Mouse (Mus musculus) kidney, embryonic 14.5 days (tissue): Measurements from ENCODE around the gene Myo7a. TPM values are rescaled to one million over a fixed set of nuclear protein-coding genes. Genes with fewer than 3 reads are reported as not detected.

ENCODE experiments used
- ATAC-seq: fragments of 200-750 bp; cut with Nextera tagmentation; 2 replicates; pipeline ENCODE4 v1.8.0; 2017; ENCODE audit warnings: moderate number of reproducible peaks, mild to moderate bottlenecking, moderate TSS enrichment, moderate library complexity; ENCODE audit not compliant: low FRiP score, low TSS enrichment
- H3K27ac ChIP-seq: fragments of 300-500 bp; sonication (generic); 2 replicates; pipeline ENCODE4 v1.5.1; 2014; ENCODE audit warnings: low read depth, mild to moderate bottlenecking, low read length, moderate library complexity, mixed read lengths
- H3K27me3 ChIP-seq: fragments of 300-500 bp; sonication (generic); 2 replicates; pipeline ENCODE4 v1.6.1; 2014; ENCODE audit warnings: mild to moderate bottlenecking, low read length; ENCODE audit not compliant: control insufficient read depth, insufficient read depth
- H3K36me3 ChIP-seq: fragments of 300-500 bp; sonication (generic); 2 replicates; pipeline ENCODE4 v1.6.1; 2014; ENCODE audit warnings: low read length, mixed read lengths; ENCODE audit not compliant: control insufficient read depth, insufficient read depth
- H3K4me1 ChIP-seq: fragments of 300-500 bp; sonication (generic); 2 replicates; pipeline ENCODE4 v1.6.1; 2014; ENCODE audit warnings: low read length, mixed read lengths; ENCODE audit not compliant: control insufficient read depth, insufficient read depth
- H3K4me2 ChIP-seq: fragments of 300-500 bp; sonication (generic); replicated peaks from 2 replicates; pipeline ENCODE4 v1.6.1; 2014; ENCODE audit warnings: low read depth, mild to moderate bottlenecking, low read length
- H3K4me3 ChIP-seq: fragments of 300-500 bp; sonication (generic); 2 replicates; pipeline ENCODE4 v1.5.1; 2014; ENCODE audit warnings: mild to moderate bottlenecking, low read length
- H3K9ac ChIP-seq: fragments of 300-500 bp; sonication (generic); 2 replicates; pipeline ENCODE4 v1.6.1; 2014; ENCODE audit warnings: low read depth, mild to moderate bottlenecking, low read length, moderate library complexity
- H3K9me3 ChIP-seq: fragments of 300-500 bp; sonication (generic); 2 replicates; pipeline ENCODE4 v1.6.1; 2016; ENCODE audit warnings: low read length; ENCODE audit not compliant: control insufficient read depth
- WGBS: fragments of 180-500 bp; shearing (Covaris S2); extraction: QIAGEN DNeasy Blood & Tissue Kit; methylation state at CpG from one replicate; pipeline ENCODE4 v1.1.7; 2014; 5-methylcytosine and 5-hydroxymethylcytosine counted together
- polyA plus RNA-seq: library from polyadenylated mRNA; unstranded; fragments of >200 nt; fragmentation: Nextera tagmentation; extraction: Ambion mirVana; gene quantifications from 2 replicates; pipeline ENCODE4 v1.2.1, GENCODE M21; 2014

The Myo7a gene
- polyA plus RNA-seq, 1 experiment from 2014 or later: 15.4 TPM

- Histone ChIP-seq H3K27me3 (no peaks in the 10 kb centered on the region), H3K4me1 (no peaks in the 10 kb centered on the region), H3K9me3 (no peaks in the 10 kb centered on the region), H3K36me3 (no peaks in the 10 kb centered on the region), H3K4me2 (no peak overlapping the region), H3K4me3 (no peak overlapping the region), H3K27ac (no peak overlapping the region), H3K9ac (no peak overlapping the region)
- WGBS: 83% methylated on average over 11 of the region's 11 CpGs
- ATAC-seq: no peak
Measured at GRCm38 (mm10) chr7:98066229-98066628, 53.1 kb downstream of the Myo7a start.

- no peaks in the 10 kb centered on the region for H3K4me1 ChIP-seq
- H3K9ac ChIP-seq: no peak overlapping the region
- H3K36me3 ChIP-seq: no peaks in the 10 kb centered on the region
- 92% methylated on average over 8 of the region's 8 CpGs for WGBS
- H3K4me2 ChIP-seq: no peak overlapping the region
- ATAC-seq: no peak
- H3K27ac ChIP-seq: no peak overlapping the region
- H3K27me3 ChIP-seq: no peaks in the 10 kb centered on the region
- H3K9me3 ChIP-seq: no peaks in the 10 kb centered on the region
- H3K4me3 ChIP-seq: no peak overlapping the region
Measured at GRCm38 (mm10) chr7:98054942-98055341, 64.4 kb downstream of the Myo7a start.

GRCm38 (mm10) chr7:98054461-98054860, 64.9 kb downstream of the Myo7a start:
- no peak overlapping the region for H3K27ac ChIP-seq
- H3K36me3 ChIP-seq: no peaks in the 10 kb centered on the region
- ATAC-seq: no peak
- H3K27me3 ChIP-seq: no peaks in the 10 kb centered on the region
- H3K4me3 ChIP-seq: no peak overlapping the region
- 85% methylated on average over 9 of the region's 9 CpGs for WGBS
- H3K9me3 ChIP-seq: no peaks in the 10 kb centered on the region
- H3K4me2 ChIP-seq: no peak overlapping the region
- no peak overlapping the region for H3K9ac ChIP-seq
- H3K4me1 ChIP-seq: no peaks in the 10 kb centered on the region

GRCm38 (mm10) chr7:98051980-98052379, 67.3 kb downstream of the Myo7a start:
- Histone ChIP-seq H3K27me3 (no peaks in the 10 kb centered on the region), H3K9me3 (no peaks in the 10 kb centered on the region), H3K4me1 (no peaks in the 10 kb centered on the region), H3K4me2 (no peak overlapping the region), H3K9ac (no peak overlapping the region), H3K36me3 (no peaks in the 10 kb centered on the region), H3K4me3 (no peak overlapping the region), H3K27ac (no peak overlapping the region)
- ATAC-seq: no peak
- 19% methylated on average over 8 of the region's 8 CpGs for WGBS

GRCm38 (mm10) chr7:98048101-98048824, 71.1 kb downstream of the Myo7a start:
- Histone ChIP-seq H3K4me2 (no peak overlapping the region), H3K4me3 (no peak overlapping the region), H3K9ac (no peak overlapping the region), H3K4me1 (no peaks in the 10 kb centered on the region), H3K27me3 (no peaks in the 10 kb centered on the region), H3K36me3 (no peaks in the 10 kb centered on the region), H3K27ac (no peak overlapping the region), H3K9me3 (no peaks in the 10 kb centered on the region)
- whole genome bisulfite sequencing: 81% methylated on average over 9 of the region's 9 CpGs
- ATAC-seq: no peak

- H3K4me2 ChIP-seq: no peak overlapping the region
- 74% methylated on average over 7 of the region's 7 CpGs for WGBS
- ATAC-seq: no peak
Measured at GRCm38 (mm10) chr7:98002617-98003016, 116.7 kb downstream of the Myo7a start.

More at GRCm38 (mm10) chr7:98002617-98003016, 116.7 kb downstream of the Myo7a start:
- Histone ChIP-seq H3K9ac (no peak overlapping the region), H3K27me3 (no peaks in the 10 kb centered on the region), H3K27ac (no peak overlapping the region), H3K9me3 (no peaks in the 10 kb centered on the region), H3K4me1 (no peaks in the 10 kb centered on the region), H3K36me3 (no peaks in the 10 kb centered on the region), H3K4me3 (no peak overlapping the region)

Other genes starting within 250 kb of the Myo7a start
- gene Gdpd4, start 199.6 kb downstream of the Myo7a start, polyA plus RNA-seq: not detected in 2 replicates
- 0.20 and 0.51 TPM in 2 replicates for gene Omp, start 26.0 kb upstream of the Myo7a start, polyA plus RNA-seq
- 4.8 and 10.4 TPM in 2 replicates for gene Capn5, start 58.8 kb upstream of the Myo7a start, polyA plus RNA-seq
- 0.15 TPM in 1 of 2 replicates, not detected in the other for gene B3gnt6, start 80.0 kb upstream of the Myo7a start, polyA plus RNA-seq
- 25.6 and 27.4 TPM in 2 replicates for gene Acer3, start 201.7 kb upstream of the Myo7a start, polyA plus RNA-seq
- 12.6 and 12.7 TPM in 2 replicates for gene Tsku, start 241.8 kb upstream of the Myo7a start, polyA plus RNA-seq